Mouse (Mus musculus) cerebellum, postnatal 10 days (tissue): ENCODE data around the gene Unc13b.
A peak's percentile ranks its signal among the peaks of the same experiment; 100 is the strongest.

Experiments used
- DNase-seq, 2 experiments: peaks; one replicate each; pipeline ENCODE4 v3.0.0; 2021; ENCODE audit warnings: mixed read lengths in 2 of 2

The Unc13b gene

DNA sequence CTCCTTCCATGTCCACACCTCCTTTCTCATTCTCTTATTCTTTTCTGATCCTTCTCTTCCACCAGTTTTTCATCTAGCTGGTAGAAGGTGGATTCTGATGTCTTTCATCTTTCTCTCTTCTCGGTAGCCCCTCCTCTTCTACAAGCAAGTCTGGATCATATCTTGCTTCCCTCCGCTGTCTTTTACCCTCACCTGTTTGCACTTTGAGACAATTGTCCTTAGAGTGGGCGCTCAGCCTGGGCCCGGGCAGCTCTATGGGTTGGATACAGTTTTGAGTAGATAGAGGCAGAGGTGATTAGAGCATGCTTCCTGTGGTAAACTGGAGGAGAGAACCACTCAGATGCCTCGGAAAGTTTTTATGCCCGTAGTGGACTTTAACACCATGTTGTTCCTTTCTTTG is 174.7 kb downstream of the Unc13b start:
- DNase-seq = no peak

DNA sequence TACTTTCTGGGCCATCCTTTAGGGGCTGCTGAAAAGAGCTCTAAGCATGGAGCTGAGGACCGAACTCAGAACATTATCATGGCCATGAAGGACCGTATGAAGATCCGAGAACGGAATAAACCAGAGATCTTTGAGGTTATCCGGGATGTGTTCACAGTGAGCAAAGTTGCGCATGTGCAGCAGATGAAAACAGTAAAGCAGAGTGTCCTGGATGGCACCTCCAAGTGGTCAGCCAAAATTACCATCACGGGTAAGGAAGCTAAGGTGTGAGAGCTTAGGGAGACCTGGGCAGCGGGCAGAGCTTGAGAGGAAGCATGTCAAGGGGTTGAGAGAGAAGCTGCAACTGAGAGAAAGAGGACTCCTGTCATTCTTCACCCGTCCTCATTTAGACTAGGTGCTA is 178.1 kb downstream of the Unc13b start:
- DNase-seq = no peak

DNA sequence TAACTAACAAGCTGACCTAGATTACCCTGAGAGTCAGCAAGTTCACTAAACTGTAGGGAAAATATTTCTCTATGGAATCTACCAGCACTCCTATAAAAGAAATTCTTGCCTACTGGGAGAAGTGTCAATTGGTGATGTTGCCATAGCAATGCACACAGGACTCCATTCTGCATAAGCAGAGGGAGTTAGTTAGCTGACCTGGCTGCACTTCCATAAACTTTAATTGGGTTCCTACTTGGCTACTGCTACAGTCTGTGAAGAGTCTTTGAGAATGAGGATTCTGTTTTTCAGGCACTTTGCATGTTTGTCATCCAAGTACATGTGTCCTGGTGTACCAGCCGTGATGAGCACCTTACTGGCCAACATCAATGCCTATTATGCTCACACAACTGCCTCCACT is 182.0 kb downstream of the Unc13b start:
- DNase-seq = no peak

DNA sequence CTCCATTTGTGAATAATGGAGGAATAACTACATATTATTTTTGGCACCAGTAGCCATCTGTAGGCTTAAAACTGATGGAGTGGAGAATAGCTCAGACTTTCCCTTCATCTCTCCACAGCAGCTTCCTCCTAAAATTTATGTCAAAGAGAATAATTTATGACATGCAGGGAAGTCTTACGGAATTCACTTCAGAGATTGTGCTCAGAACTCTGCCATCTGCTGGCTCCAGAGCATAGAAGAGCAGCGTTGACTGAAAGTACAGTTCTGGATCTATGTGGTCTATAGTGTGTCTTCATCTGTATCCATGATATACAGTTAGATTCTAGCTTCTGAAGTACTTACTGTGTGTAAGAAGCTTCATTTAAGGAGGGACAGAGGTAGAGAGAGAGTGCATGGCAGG is 185.3 kb downstream of the Unc13b start:
- peak in 1 of 2 experiments; percentile 33 for DNase-seq

DNA sequence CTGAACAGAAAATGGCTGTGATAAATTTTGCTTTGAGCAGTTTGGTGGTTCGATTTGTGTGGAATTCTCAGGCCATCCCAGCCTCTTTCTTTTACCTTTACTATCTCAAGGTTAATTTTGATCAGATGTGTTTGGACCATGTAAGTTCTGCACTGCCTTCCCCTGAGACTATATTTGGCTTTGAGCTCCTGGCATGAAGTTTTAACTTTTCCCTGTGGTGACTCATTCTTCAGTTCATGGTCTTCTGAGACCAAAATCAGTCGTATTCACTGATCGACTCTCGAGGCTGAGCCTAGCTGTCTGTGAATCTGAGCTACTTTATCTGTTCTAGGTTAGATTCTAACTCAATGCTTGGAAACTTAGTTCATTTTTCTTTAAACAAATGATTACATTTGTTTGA is 187.0 kb downstream of the Unc13b start:
- DNase-seq = no peak

DNA sequence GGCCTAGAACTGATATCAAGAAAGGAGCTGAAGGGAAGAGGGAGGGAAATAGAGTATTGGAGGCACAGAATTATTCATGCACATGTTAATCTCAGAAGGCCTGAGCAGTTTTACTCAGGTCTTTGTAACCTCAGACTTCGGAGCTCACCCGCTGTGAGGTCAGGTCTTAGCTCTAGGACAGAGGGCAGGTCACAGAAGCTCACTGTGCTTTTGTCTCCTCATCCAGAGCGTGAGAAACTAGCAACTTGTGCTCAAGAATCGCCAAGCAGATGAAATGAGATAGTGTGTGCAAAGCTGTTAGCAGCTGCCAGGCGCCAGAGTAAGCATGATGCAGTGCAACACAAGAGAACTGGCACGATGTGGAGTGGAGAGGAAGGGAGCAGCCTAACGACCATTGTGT is 189.3 kb downstream of the Unc13b start:
- no peak for DNase-seq

DNA sequence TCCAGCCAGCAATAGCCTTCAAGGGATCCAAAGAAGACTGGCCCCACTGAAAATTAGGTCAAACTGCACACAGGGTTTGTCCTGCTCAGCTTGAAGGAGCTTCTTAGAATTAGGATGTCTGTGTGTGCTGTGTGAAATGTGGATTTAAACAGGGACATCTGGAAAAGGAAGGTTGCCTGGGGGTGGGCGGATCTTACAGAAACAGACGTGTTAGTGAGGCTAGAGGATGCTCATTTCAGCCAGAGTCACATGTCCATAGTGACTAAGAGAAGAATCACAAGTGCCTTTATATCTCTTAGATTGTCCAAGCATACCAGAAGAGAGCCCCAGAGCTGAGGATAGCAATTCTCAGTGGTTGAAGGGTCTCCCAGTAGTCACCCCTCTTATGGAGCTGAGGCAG is 190.2 kb downstream of the Unc13b start:
- no peak for DNase-seq

DNA sequence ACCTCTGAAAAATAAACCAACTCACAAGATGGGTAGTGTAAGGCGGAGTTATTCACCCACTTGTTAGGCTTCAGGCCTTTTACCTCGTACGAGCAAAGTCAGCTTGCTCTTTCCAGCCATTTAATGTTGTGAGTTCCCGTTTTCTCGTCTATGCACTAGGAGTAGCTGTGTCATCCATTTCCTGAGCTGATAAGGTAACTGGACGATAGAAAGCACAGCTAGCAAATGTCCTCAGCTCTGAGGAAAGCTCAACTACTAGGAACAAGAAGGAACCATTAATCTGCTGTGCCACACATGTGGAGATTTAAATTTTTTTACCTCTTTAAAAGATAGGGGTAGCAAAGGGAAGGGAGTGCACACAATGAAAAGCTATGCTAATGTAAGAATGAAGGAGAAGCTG is 192.5 kb downstream of the Unc13b start:
- no peak for DNase-seq

DNA sequence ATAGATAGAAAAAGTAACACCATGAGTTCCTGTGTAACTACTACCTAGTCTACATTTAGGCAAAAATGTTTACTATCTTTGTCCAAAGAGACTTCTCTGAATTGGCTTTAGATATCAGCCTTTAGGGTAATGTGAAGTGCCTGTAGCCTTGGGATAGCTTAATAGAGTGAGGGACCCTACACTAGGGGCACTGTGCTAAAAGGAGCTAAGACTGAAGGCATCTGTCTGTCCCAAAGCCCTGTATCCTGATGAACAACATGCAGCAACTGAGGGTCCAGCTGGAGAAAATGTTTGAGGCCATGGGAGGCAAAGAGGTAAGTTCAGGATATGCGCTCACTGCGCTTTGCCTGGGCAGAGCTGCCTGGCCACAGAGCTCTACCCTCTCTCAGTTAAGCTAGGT is 198.3 kb downstream of the Unc13b start:
- no peak for DNase-seq

DNA sequence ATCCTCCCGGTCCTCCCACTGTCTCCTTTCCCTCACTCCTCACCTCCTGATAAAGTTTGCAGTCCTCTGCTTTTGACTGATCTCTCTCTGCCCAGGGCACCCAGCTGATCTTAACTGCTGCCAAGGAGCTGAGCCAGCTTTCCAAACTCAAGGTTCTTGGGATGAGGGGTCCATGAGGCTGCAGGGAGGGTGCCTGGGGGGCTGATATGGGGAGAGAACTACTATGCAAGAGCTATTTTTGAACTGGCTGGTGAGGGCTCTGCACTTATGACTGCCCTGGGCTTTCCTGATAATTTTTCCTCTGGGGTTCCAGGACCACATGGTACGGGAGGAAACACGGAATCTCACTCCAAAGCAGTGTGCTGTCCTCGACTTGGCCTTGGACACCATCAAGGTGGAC is 199.8 kb downstream of the Unc13b start:
- no peak for DNase-seq

DNA sequence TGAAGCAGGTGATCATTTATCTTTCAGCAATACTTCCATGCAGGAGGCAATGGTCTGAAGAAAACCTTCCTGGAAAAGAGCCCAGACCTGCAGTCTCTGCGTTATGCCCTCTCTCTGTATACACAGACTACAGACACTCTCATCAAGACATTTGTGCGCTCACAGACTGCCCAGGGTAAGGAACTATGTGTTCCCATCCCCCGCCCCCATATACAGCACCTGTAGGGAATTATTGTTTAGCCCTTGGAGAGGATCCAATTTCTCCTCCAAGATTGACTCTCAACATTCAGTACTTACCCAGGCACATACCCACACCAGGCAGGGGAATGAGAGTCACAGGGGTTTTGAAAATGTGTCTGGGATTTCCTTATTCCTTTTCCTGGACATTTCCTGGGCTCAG is 200.7 kb downstream of the Unc13b start:
- DNase-seq = no peak

DNA sequence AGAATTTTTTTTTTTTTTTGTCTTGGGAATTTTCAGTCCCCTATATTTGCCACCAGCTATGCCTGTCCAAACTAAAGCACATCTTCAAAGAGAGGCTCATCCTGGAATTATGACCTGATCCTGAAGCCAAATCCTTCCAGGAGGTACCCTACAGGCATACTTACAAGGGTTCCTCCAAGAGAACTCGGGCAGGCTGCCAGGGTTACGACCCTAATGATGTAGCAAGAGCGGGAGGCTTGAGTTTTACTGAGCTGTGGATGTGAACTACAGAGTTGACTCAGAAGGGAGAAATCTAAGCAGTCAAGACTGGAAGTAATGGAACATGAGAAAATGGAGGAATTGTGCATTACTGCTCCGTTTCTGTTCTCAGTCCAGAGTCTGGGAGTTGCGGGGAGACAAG is 201.3 kb downstream of the Unc13b start:
- DNase-seq = peak; percentile 21 to 33

DNA sequence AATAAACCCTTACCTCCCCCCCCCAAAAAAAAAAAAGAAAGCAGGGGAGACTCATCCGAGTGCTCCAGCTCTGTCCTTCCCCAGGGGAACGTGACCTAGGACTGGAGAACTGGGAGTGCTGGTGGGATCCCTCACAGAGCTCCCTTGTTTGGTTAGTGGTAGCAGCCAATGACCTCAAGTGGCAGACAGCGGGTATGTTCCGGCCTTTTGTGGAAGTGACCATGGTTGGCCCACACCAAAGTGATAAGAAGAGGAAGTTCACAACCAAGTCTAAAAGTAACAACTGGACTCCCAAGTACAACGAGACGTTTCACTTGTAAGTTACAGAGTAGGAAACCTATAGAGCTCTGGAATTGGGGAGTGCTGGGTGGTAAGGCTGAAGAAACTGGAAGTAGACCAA is 204.1 kb downstream of the Unc13b start:
- DNase-seq = no peak

DNA sequence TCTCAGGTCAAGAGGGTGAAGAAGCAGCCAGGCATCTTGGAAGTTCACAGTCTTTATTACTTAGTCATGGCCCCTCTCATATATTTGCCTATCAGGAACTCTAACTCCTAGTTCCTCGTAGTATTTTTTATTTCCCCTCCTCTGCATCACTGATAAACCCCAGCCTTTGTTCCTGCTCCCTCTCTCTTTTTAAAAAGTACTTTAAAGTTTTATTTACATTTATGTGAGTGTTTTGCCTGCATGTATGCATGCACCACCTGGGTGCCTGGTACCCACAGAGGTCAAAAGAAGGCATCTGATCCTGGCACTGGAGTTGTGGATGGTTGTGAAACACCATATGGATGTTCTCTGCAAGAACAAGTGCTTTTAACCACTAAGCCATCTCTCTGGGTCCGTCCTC is 207.4 kb downstream of the Unc13b start:
- no peak for DNase-seq

DNA sequence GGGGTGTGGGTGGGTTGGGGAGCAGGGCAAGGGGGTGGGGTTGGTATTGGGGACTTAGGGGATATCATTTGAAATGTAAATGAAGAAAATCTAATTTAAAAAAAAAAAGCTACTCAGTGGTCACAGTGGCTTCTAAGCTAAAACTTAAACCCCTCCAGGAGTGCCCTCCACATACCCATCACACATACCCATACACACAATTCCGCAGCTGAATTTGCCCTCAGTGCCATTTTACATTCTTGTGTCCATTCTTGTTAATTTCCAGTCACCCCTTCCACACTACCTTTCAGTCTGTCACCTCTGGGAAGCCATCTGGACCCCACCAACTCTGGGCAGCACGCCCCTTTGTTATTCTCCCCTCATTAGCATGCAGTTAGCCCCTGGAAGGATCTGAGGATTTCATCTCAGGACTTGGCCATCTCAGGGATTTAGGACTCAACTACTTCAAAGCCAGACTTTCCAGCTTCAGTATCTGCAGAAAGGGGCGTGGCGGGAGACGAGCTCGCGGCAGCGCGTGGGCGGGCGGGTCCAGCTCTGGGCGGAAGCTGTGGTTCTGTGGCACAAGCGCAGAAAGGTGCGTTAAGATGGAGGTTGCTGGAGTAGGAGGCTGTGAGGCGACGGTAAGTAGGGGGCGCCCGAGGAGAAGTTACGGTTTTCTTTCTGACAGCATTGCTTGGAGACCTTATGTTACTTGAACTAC is 208.0 kb downstream of the Unc13b start, which contains the start of gene Atp8b5:
Gene Atp8b5, plus strand, starts transcription at position 537 of the 700 bp plus-strand sequence.
- DNase-seq = peak; percentile 90 to 92

DNA sequence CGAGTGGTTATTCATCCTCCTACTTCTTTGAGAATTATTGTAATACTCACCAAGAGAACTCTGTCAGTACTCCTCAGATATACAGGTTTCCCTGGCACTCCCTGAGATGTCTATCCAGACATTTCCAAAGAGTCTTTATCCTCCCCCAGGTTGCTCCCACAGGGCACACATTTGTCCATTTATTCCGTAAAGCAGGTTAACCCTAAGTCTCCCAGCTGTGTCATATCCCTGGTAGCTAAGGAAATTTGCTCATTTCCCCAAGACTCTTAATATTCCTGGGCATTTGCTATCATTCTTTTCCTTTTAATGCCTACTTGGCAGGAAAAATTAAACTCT is 208.5 kb downstream of the Unc13b start:
- no peak for DNase-seq

DNA sequence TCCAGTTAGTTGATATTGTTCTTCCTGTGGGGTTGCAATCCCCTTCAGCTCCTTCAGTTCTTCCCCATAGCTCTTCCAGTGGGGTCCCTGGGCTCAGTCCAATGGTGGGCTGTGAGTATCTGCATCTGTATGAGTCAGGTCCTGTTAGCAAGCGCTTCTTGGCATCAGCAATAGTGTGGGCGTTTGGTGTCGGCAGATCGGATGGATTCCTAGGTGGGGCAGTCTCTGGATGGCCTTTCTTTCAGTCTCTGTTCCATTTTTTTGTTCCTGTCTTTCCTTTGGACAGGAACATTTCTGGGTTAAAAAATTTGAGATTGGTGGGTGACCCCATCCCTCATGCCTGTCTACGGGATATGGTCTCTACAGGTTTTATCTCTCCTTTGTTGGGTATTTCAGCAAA is 226.7 kb downstream of the Unc13b start:
- DNase-seq = no peak

DNA sequence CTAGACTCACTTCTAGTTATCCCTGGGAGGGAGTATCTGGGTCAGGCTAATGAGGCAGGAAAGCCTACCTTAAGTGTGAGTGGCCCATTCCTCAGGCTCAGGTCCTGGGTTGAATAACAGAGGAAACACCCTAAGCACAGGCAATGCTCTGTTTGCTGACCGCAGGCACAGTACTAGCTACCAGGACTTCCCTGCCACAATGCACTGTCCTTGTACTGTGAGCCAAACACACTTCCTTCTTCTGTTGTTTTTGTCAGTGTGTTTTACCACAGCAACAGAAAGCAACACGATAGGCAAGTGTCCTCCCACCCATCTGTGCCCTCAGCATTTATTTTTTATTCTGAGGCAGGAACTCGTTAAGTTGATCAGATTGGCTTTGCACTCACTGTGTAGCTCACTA is 228.6 kb downstream of the Unc13b start:
- no peak for DNase-seq

DNA sequence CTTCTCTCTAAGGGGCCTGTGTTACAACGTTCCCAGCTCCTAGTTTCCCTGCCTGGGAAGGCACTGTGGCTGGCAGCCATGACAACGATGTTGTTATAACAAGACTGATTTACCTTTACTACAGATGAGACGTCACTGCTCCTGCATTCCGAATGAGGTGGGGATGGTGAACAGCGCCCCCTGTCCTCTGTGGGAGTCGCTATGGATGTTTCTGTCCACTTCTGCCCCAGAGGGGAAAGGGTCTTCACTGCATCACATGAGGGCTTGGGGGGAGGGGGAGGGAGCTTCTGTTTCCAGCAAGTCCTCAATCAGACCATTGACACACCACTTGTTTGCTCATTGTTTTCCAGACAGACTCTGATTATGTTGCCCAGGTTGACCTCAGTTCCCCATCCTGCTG is 235.2 kb downstream of the Unc13b start:
- DNase-seq = peak; percentile 10 to 21

DNA sequence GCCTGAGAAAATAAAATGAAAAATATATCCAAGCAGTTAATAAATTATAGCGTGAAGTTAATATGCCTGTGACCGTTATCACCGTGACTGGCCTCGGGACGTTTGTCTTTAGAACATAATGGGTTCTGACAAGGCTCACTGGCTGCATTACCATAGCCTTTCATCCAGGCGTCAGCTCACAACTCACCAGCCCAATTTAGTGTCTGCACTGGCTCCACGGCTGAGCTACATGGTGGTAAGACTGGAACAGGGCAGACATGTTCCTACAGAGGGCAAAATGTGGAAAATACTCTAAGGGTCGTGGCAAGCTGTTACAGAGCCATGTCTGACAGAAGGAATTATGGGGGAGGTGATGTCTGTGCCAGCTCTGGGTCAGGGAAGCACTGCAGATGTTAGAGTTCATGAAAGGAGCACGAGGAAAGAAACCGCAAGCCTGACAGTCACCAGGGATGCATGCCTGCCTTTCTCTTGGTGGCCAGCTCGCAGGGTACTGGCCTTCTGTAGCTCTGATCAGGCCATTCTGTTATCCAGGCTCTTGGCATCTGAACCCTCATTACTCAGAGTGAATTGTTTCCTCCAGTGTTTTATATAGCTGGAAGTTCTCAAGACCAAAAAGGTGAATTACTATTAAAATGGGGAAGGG is 251.1 kb downstream of the Unc13b start:
- DNase-seq = peak; percentile 14 to 21
